Mouse (Mus musculus): ENCODE measurements around the gene Gm17018. TPM values are rescaled to one million over a fixed set of nuclear protein-coding genes. Genes with fewer than 3 reads are reported as not detected.

Gene Gm17018
- polyA plus RNA-seq, 1 experiment from 2014 or later = 27.7 TPM

GRCm38 (mm10) chr19:45592916-45593315 lies 32.5 kb downstream of the Gm17018 start:
- Histone ChIP-seq H3K9ac (no peak overlapping the region), H3K27ac (replicated peaks) (no peak overlapping the region), H3K4me3 (no peak overlapping the region), H3K9me3 (no peaks in the 10 kb centered on the region), H3K4me1 (peaks cover 14% of the 10 kb centered on the region), H3K4me2 (no peak overlapping the region), H3K27me3 (replicated peaks) (no peaks in the 10 kb centered on the region), H3K36me3 (peaks cover 26% of the 10 kb centered on the region)
- 83% methylated on average over 9 of the region's 9 CpGs for WGBS
- ATAC-seq (ENCODE audit: extremely low read depth, insufficient number of reproducible peaks, low FRiP score, low TSS enrichment) = no peak

DNA sequence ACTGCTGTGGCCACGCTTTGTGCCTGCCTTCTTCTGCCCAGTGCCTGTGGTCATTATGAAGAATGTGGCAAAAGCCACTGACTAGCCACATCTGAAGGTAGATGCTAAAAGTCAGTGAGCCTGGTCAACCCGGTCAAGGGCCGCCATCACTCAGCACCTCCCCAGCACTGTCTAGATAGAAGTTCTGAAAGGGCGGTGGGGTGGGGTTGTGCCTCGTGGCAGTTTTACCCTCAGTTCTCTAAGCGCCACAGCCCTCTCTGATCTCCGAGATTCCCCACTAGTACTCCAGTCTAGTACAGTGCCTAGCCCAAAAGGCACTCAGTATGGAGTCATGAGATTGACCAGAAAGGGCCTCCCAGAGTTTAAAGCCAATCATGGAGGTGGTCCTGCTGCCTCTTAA lies 33.7 kb downstream of the Gm17018 start:
- no peak overlapping the region for H3K4me2 ChIP-seq
- no peak overlapping the region for H3K9ac ChIP-seq
- ATAC-seq (ENCODE audit: extremely low read depth, insufficient number of reproducible peaks, low FRiP score, low TSS enrichment) = no peak
- H3K4me3 ChIP-seq = no peak overlapping the region
- peaks cover 16% of the 10 kb centered on the region for H3K36me3 ChIP-seq
- no peaks in the 10 kb centered on the region for H3K27me3 ChIP-seq (replicated peaks)
- H3K9me3 ChIP-seq = no peaks in the 10 kb centered on the region
- no peak overlapping the region for H3K27ac ChIP-seq (replicated peaks)
- H3K4me1 ChIP-seq = peaks cover 14% of the 10 kb centered on the region
- WGBS = 77% methylated on average over 7 of the region's 7 CpGs

GRCm38 (mm10) chr19:45595481-45595880 lies 35.1 kb downstream of the Gm17018 start:
- Histone ChIP-seq H3K4me2 (no peak overlapping the region), H3K27me3 (replicated peaks) (no peaks in the 10 kb centered on the region), H3K4me3 (no peak overlapping the region), H3K4me1 (peaks cover 14% of the 10 kb centered on the region), H3K36me3 (peaks cover 23% of the 10 kb centered on the region), H3K27ac (replicated peaks) (no peak overlapping the region), H3K9ac (no peak overlapping the region), H3K9me3 (no peaks in the 10 kb centered on the region)
- no peak for ATAC-seq (ENCODE audit: extremely low read depth, insufficient number of reproducible peaks, low FRiP score, low TSS enrichment)
- WGBS = 88% methylated on average over 6 of the region's 6 CpGs

DNA sequence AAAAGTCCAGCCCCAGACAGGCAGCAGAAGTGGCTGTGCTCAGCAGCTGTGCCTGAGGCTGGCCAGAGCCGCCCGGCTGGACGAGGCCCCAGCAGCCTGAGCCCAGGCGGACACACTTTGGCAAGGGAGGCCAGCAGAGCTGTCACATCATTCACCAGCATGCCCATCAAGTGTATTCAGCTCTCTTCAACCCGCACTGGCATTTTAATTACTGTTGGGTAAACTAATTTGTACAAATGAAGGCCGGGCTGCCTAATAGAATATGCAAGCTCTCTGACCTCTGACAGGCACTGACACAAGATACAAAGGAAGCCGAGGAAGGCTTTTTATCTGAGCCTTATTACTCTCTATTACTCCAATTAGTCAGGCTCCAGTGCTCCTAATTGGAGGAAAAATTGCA lies 35.6 kb downstream of the Gm17018 start:
- Histone ChIP-seq H3K9me3 (no peaks in the 10 kb centered on the region), H3K9ac (no peak overlapping the region), H3K36me3 (peaks cover 17% of the 10 kb centered on the region), H3K27ac (replicated peaks) (no peak overlapping the region), H3K4me3 (no peak overlapping the region), H3K4me2 (no peak overlapping the region), H3K4me1 (peaks cover 14% of the 10 kb centered on the region), H3K27me3 (replicated peaks) (no peaks in the 10 kb centered on the region)
- WGBS = 44% methylated on average over 7 of the region's 7 CpGs
- no peak for ATAC-seq (ENCODE audit: extremely low read depth, insufficient number of reproducible peaks, low FRiP score, low TSS enrichment)

DNA sequence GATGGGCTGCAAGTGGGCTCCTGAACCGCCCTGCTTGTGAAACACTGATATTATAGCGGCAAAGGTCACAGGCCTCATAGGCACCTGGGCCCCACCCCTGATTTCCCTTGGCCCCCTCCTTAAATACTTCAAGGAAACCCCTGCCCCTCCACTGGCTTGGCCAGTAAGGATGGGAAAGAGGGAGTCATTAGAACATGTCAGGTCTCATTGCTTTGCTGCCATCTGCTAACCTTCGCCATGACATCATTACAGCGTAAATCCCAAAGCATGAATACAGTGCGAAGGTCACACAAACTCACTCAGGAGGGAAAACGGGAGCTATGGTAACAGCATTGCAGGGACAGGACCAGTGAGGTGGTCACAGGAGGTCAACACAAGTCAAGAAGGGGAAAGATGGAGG lies 36.0 kb downstream of the Gm17018 start:
- Histone ChIP-seq H3K4me1 (peaks cover 12% of the 10 kb centered on the region), H3K27me3 (replicated peaks) (no peaks in the 10 kb centered on the region), H3K4me2 (no peak overlapping the region), H3K9ac (no peak overlapping the region), H3K36me3 (peaks cover 17% of the 10 kb centered on the region), H3K9me3 (no peaks in the 10 kb centered on the region), H3K27ac (replicated peaks) (no peak overlapping the region), H3K4me3 (no peak overlapping the region)
- 86% methylated on average over 6 of the region's 6 CpGs for WGBS
- no peak for ATAC-seq (ENCODE audit: extremely low read depth, insufficient number of reproducible peaks, low FRiP score, low TSS enrichment)

DNA sequence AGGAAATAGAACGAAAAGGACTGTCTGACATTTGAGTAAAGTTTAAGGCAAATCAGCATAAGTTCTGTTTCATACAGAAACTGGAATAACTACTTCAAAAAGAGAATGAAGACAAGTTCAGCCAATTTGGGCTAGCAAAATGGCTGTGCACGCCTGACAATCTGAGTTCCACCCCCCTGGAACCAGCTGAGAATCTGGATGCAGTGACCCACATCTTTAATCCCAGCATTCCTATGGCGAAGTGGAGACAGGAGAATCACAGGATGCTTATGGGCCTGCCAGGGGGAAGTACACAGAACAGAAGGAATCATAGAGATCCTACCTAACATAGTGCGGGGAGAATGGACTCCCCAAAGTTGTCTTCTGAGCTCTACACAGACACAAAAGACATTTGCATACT lies 36.7 kb downstream of the Gm17018 start:
- no peak for ATAC-seq (ENCODE audit: extremely low read depth, insufficient number of reproducible peaks, low FRiP score, low TSS enrichment)
- Histone ChIP-seq H3K4me1 (peaks cover 6% of the 10 kb centered on the region), H3K9ac (no peak overlapping the region), H3K4me3 (no peak overlapping the region), H3K36me3 (peaks cover 22% of the 10 kb centered on the region), H3K4me2 (no peak overlapping the region), H3K27me3 (replicated peaks) (no peaks in the 10 kb centered on the region), H3K9me3 (no peaks in the 10 kb centered on the region), H3K27ac (replicated peaks) (no peak overlapping the region)
- 72% methylated on average over 4 of the region's 4 CpGs for WGBS

DNA sequence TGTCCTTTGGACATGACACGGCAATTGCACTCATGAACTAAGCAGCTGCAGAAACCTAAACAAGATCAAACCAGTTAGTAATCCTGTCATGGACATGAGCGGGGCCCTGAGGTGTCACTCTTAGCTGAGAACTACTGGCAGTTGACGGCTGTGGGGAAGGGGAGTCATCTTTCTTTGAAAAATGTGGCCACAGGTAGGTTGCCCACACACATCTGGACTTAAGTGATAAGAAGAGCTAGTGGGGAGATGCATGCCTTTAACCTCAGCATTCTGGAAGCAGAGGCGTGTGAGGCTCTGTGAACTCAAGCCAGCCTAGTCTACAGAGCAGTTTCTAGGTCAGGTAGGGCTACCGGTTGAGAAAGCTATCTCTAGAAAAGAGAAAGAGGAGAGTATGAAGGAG lies 42.2 kb downstream of the Gm17018 start:
- 63% methylated on average over 5 of the region's 5 CpGs for WGBS
- Histone ChIP-seq H3K4me3 (no peak overlapping the region), H3K4me2 (no peak overlapping the region), H3K9ac (no peak overlapping the region), H3K27me3 (replicated peaks) (no peaks in the 10 kb centered on the region), H3K9me3 (no peaks in the 10 kb centered on the region), H3K4me1 (peaks cover 17% of the 10 kb centered on the region), H3K36me3 (peaks cover 36% of the 10 kb centered on the region), H3K27ac (replicated peaks) (no peak overlapping the region)
- no peak for ATAC-seq (ENCODE audit: extremely low read depth, insufficient number of reproducible peaks, low FRiP score, low TSS enrichment)

DNA sequence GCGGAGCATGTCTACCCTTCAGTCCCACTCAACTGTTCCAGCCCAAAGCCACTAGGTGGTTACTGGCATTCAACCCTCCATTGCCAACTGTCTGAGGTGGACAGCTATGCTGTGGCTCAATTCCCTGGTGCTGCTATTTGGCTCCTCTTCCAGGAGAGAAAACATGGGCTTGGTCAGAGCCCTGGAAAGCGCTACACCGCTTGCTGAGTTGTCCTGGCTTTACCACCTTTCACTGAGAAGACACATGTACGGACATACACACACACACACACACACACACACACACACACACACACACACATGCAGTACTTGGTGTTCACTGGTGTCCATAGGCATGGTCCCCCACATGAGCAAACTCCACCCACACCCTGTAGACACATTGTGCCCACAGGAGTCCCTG lies 46.3 kb downstream of the Gm17018 start:
- Histone ChIP-seq H3K9ac (no peak overlapping the region), H3K9me3 (no peaks in the 10 kb centered on the region), H3K4me3 (no peak overlapping the region), H3K27me3 (replicated peaks) (no peaks in the 10 kb centered on the region), H3K27ac (replicated peaks) (no peak overlapping the region), H3K4me1 (peaks cover 26% of the 10 kb centered on the region), H3K36me3 (peaks cover 32% of the 10 kb centered on the region), H3K4me2 (no peak overlapping the region)
- WGBS = 84% methylated on average over 4 of the region's 4 CpGs
- ATAC-seq (ENCODE audit: extremely low read depth, insufficient number of reproducible peaks, low FRiP score, low TSS enrichment) = no peak

DNA sequence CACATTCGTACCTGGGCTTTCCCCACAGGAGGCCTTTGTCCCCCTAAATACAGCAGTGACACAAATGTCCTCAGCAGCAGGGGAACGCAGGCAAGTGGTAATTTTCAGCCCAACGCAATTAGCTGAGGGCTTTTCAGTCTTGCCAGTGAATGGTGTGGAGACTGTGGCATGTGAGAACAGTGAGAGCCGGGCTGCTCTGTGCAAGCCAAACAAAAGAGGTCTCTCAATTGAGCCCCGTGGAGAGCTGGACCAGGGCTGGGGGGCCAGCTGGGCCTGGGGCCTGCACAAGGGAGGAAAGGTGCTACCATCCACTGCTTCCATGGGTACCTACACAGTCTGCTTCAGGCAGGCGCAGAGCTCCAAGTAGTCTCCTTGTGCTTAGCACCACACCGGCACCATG lies 47.1 kb downstream of the Gm17018 start:
- Histone ChIP-seq H3K27ac (replicated peaks) (no peak overlapping the region), H3K4me2 (no peak overlapping the region), H3K27me3 (replicated peaks) (no peaks in the 10 kb centered on the region), H3K36me3 (peaks cover 28% of the 10 kb centered on the region), H3K9me3 (no peaks in the 10 kb centered on the region), H3K4me3 (no peak overlapping the region), H3K4me1 (peaks cover 24% of the 10 kb centered on the region), H3K9ac (no peak overlapping the region; the same call in 1 of the 2 replicates)
- ATAC-seq (ENCODE audit: extremely low read depth, insufficient number of reproducible peaks, low FRiP score, low TSS enrichment) = no peak
- 49% methylated on average over 7 of the region's 7 CpGs for WGBS

DNA sequence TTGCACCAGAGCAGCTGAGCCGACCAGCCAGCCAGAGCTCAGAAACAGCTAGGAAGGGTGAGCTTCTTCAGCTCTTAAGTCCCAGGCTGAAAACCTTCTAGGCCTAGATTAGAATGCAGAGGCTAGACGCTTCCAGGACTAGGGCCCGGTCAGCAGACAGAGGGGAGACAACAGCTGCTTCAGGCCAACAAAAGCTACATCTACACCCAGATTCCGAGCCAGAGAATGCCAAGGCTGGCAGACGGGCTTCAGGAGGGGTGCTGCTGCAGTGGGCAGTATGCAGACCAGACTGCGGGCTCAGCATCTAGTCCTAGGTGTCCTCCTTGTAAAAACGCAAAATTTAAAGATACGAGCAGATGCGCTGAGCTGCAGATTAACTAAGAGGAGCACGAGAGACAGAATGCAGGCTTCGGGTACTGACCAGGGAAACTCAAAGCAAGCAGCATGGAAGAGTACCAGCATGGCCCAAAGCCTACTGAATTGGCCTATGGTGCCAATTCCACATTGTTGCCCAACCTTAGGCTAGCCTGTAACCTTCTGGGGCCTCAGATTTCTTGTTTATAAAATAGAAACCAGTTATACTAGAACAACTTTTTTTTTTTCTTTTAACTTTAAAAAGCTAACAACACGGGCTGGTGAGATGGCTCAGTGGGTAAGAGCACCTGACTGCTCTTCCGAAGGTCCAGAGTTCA lies 48.4 kb downstream of the Gm17018 start:
- Histone ChIP-seq H3K9me3 (no peaks in the 10 kb centered on the region), H3K27ac (replicated peaks) (no peak overlapping the region), H3K4me1 (peaks cover 24% of the 10 kb centered on the region), H3K9ac (no peak overlapping the region), H3K4me3 (no peak overlapping the region), H3K4me2 (no peak overlapping the region), H3K27me3 (replicated peaks) (no peaks in the 10 kb centered on the region), H3K36me3 (peaks cover 26% of the 10 kb centered on the region)
- no peak for ATAC-seq (ENCODE audit: extremely low read depth, insufficient number of reproducible peaks, low FRiP score, low TSS enrichment)
- 83% methylated on average over 13 of the region's 13 CpGs for WGBS

DNA sequence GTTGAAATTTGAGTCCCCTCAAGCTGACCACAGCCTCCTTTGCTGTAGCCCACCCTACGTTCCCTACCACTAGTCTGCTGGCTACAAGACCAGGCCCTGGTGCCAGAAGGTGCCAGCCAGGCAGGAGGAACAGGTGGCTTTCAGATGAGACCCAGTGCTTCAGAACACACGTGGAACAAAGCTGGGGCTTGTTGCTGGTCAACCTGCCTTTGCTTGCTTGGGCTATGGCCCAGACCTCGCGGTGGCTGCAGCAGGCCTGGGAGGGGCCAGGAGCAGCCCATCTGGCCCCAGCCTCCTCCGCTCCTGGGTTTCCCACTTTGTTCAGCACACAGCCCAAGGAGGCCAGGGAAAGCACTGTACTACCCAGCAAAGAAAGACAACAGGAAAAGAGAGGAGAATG lies 50.4 kb downstream of the Gm17018 start:
- 78% methylated on average over 5 of the region's 5 CpGs for WGBS

GRCm38 (mm10) chr19:45614375-45614774 lies 54.0 kb downstream of the Gm17018 start:
- peaks cover 25% of the 10 kb centered on the region for H3K36me3 ChIP-seq
- H3K4me1 ChIP-seq = peaks cover 27% of the 10 kb centered on the region
- no peak overlapping the region for H3K4me2 ChIP-seq
- WGBS = 59% methylated on average over 8 of the region's 8 CpGs
- no peak for ATAC-seq (ENCODE audit: extremely low read depth, insufficient number of reproducible peaks, low FRiP score, low TSS enrichment)
- no peak overlapping the region for H3K4me3 ChIP-seq
- H3K27ac ChIP-seq (replicated peaks) = no peak overlapping the region
- no peak overlapping the region for H3K9ac ChIP-seq
- H3K9me3 ChIP-seq = no peaks in the 10 kb centered on the region
- no peaks in the 10 kb centered on the region for H3K27me3 ChIP-seq (replicated peaks)

More for the DNA sequence above, 50.4 kb downstream of the Gm17018 start:
- H3K4me2 ChIP-seq = no peak overlapping the region
- H3K9me3 ChIP-seq = no peaks in the 10 kb centered on the region
- no peak overlapping the region for H3K27ac ChIP-seq (replicated peaks)
- ATAC-seq (ENCODE audit: extremely low read depth, insufficient number of reproducible peaks, low FRiP score, low TSS enrichment) = no peak
- no peak overlapping the region for H3K9ac ChIP-seq
- H3K27me3 ChIP-seq (replicated peaks) = no peaks in the 10 kb centered on the region
- H3K4me3 ChIP-seq = no peak overlapping the region
- H3K4me1 ChIP-seq = peaks cover 21% of the 10 kb centered on the region
- H3K36me3 ChIP-seq = peaks cover 23% of the 10 kb centered on the region

Data from heart, embryonic 13.5 days (tissue).